Mouse (Mus musculus): ENCODE measurements at regions not wholly inside any gene's neighbourhood (a gene's known extent, or its start where the extent isn't known, plus 50 kb on each side); places are given as distances from the start of the nearest gene placed in this dataset.

- Histone ChIP-seq H3K9me3 (no peaks in the 10 kb centered on the region), H3K4me1 (replicated peaks) (no peaks in the 10 kb centered on the region), H3K27ac (no peak overlapping the region), H3K4me2 (replicated peaks) (no peak overlapping the region), H3K36me3 (no peaks in the 10 kb centered on the region), H3K4me3 (replicated peaks) (no peak overlapping the region), H3K9ac (no peak overlapping the region), H3K27me3 (replicated peaks) (no peaks in the 10 kb centered on the region)
- no peak for ATAC-seq
- 74% methylated on average over 4 of the region's 4 CpGs for WGBS
These were observed 58.3 kb downstream of the Tmem100 start for GRCm38 (mm10) chr11:90088473-90088872.

GRCm38 (mm10) chr11:90094052-90094451 lies 63.9 kb downstream of the Tmem100 start:
- Histone ChIP-seq H3K9me3 (no peaks in the 10 kb centered on the region), H3K4me1 (replicated peaks) (0 out of 2 replicates have a peak, but pooled peaks cover under 1% of the 10 kb centered on the region), H3K36me3 (no peaks in the 10 kb centered on the region), H3K27ac (no peak overlapping the region), H3K4me2 (replicated peaks) (no peak overlapping the region), H3K27me3 (replicated peaks) (no peaks in the 10 kb centered on the region), H3K9ac (no peak overlapping the region), H3K4me3 (replicated peaks) (no peak overlapping the region)
- no peak for ATAC-seq
- 54% methylated on average over 7 of the region's 7 CpGs for WGBS

- WGBS, result 49% methylated on average over 7 of the region's 7 CpGs
- no peak for ATAC-seq
These were observed 64.7 kb downstream of the Tmem100 start for GRCm38 (mm10) chr11:90094700-90095355.

GRCm38 (mm10) chr11:90098471-90098870 lies 68.3 kb downstream of the Tmem100 start:
- Histone ChIP-seq H3K27ac (no peak overlapping the region), H3K4me1 (replicated peaks) (0 out of 2 replicates have a peak, but pooled peaks cover 3% of the 10 kb centered on the region), H3K9ac (no peak overlapping the region), H3K4me3 (replicated peaks) (no peak overlapping the region), H3K27me3 (replicated peaks) (no peaks in the 10 kb centered on the region), H3K4me2 (replicated peaks) (no peak overlapping the region), H3K9me3 (no peaks in the 10 kb centered on the region), H3K36me3 (no peaks in the 10 kb centered on the region)
- WGBS, result 86% methylated on average over 7 of the region's 7 CpGs
- no peak for ATAC-seq

More at GRCm38 (mm10) chr11:90094700-90095355, 64.7 kb downstream of the Tmem100 start:
- H3K9ac ChIP-seq, result no peak overlapping the region
- no peak overlapping the region for H3K27ac ChIP-seq
- H3K4me2 ChIP-seq (replicated peaks), result no peak overlapping the region
- H3K4me1 ChIP-seq (replicated peaks), result 0 out of 2 replicates have a peak, but pooled peaks cover 3% of the 10 kb centered on the region
- no peak overlapping the region for H3K4me3 ChIP-seq (replicated peaks)
- no peaks in the 10 kb centered on the region for H3K27me3 ChIP-seq (replicated peaks)
- no peaks in the 10 kb centered on the region for H3K36me3 ChIP-seq
- H3K9me3 ChIP-seq, result no peaks in the 10 kb centered on the region

GRCm38 (mm10) chr11:90099178-90099577 lies 69.0 kb downstream of the Tmem100 start:
- WGBS, result 41% methylated on average over 1 of the region's 1 CpGs
- H3K27ac ChIP-seq, result no peak overlapping the region
- H3K4me1 ChIP-seq (replicated peaks), result 0 out of 2 replicates have a peak, but pooled peaks cover 3% of the 10 kb centered on the region

GRCm38 (mm10) chr11:90100161-90100560 lies 70.0 kb downstream of the Tmem100 start:
- Histone ChIP-seq H3K27ac (no peak overlapping the region), H3K4me3 (replicated peaks) (no peak overlapping the region), H3K36me3 (no peaks in the 10 kb centered on the region), H3K9ac (no peak overlapping the region), H3K4me2 (replicated peaks) (no peak overlapping the region), H3K27me3 (replicated peaks) (no peaks in the 10 kb centered on the region), H3K4me1 (replicated peaks) (0 out of 2 replicates have a peak, but pooled peaks cover 3% of the 10 kb centered on the region), H3K9me3 (no peaks in the 10 kb centered on the region)
- no peak for ATAC-seq
- WGBS, result 79% methylated on average over 2 of the region's 2 CpGs

More at GRCm38 (mm10) chr11:90099178-90099577, 69.0 kb downstream of the Tmem100 start:
- H3K27me3 ChIP-seq (replicated peaks), result no peaks in the 10 kb centered on the region
- H3K4me2 ChIP-seq (replicated peaks), result no peak overlapping the region
- H3K4me3 ChIP-seq (replicated peaks), result no peak overlapping the region
- no peak overlapping the region for H3K9ac ChIP-seq
- ATAC-seq, result no peak
- H3K9me3 ChIP-seq, result no peaks in the 10 kb centered on the region
- H3K36me3 ChIP-seq, result no peaks in the 10 kb centered on the region

- H3K27me3 ChIP-seq (replicated peaks), result no peaks in the 10 kb centered on the region
- 78% methylated on average over 8 of the region's 8 CpGs for WGBS
- no peak overlapping the region for H3K4me3 ChIP-seq (replicated peaks)
- H3K9ac ChIP-seq, result no peak overlapping the region
- no peak for ATAC-seq
- no peaks in the 10 kb centered on the region for H3K9me3 ChIP-seq
- no peaks in the 10 kb centered on the region for H3K36me3 ChIP-seq
- H3K4me2 ChIP-seq (replicated peaks), result no peak overlapping the region
- no peak overlapping the region for H3K27ac ChIP-seq
- 0 out of 2 replicates have a peak, but pooled peaks cover 3% of the 10 kb centered on the region for H3K4me1 ChIP-seq (replicated peaks)
These were observed 71.1 kb downstream of the Tmem100 start for GRCm38 (mm10) chr11:90101284-90101683.

- no peak overlapping the region for H3K27ac ChIP-seq
- WGBS, result 45% methylated on average over 12 of the region's 12 CpGs
- no peaks in the 10 kb centered on the region for H3K27me3 ChIP-seq (replicated peaks)
- H3K9me3 ChIP-seq, result no peaks in the 10 kb centered on the region
- no peak for ATAC-seq
- H3K4me1 ChIP-seq (replicated peaks), result no peaks in the 10 kb centered on the region
- no peak overlapping the region for H3K4me3 ChIP-seq (replicated peaks)
- no peak overlapping the region for H3K9ac ChIP-seq
- no peak overlapping the region for H3K4me2 ChIP-seq (replicated peaks)
- H3K36me3 ChIP-seq, result no peaks in the 10 kb centered on the region
These were observed 76.1 kb downstream of the Tmem100 start for GRCm38 (mm10) chr11:90106063-90106798.

- no peaks in the 10 kb centered on the region for H3K9me3 ChIP-seq
- 61% methylated on average over 2 of the region's 2 CpGs for WGBS
- no peak for ATAC-seq
- no peaks in the 10 kb centered on the region for H3K4me1 ChIP-seq (replicated peaks)
- no peak overlapping the region for H3K27ac ChIP-seq
- no peaks in the 10 kb centered on the region for H3K36me3 ChIP-seq
- no peak overlapping the region for H3K4me2 ChIP-seq (replicated peaks)
- H3K4me3 ChIP-seq (replicated peaks), result no peak overlapping the region
- no peaks in the 10 kb centered on the region for H3K27me3 ChIP-seq (replicated peaks)
- no peak overlapping the region for H3K9ac ChIP-seq
These were observed 77.8 kb upstream of the Gm45716 start for GRCm38 (mm10) chr11:90109681-90110111.

- 86% methylated on average over 3 of the region's 3 CpGs for WGBS
- Histone ChIP-seq H3K4me1 (replicated peaks) (no peaks in the 10 kb centered on the region), H3K9ac (no peak overlapping the region), H3K9me3 (no peaks in the 10 kb centered on the region), H3K27ac (no peak overlapping the region), H3K4me2 (replicated peaks) (no peak overlapping the region), H3K27me3 (replicated peaks) (no peaks in the 10 kb centered on the region), H3K4me3 (replicated peaks) (no peak overlapping the region), H3K36me3 (no peaks in the 10 kb centered on the region)
- ATAC-seq, result no peak
These were observed 77.3 kb upstream of the Gm45716 start for GRCm38 (mm10) chr11:90110170-90110569.

GRCm38 (mm10) chr11:90112174-90112573 lies 75.3 kb upstream of the Gm45716 start:
- Histone ChIP-seq H3K27ac (no peak overlapping the region), H3K36me3 (no peaks in the 10 kb centered on the region), H3K4me2 (replicated peaks) (no peak overlapping the region), H3K9ac (no peak overlapping the region), H3K4me3 (replicated peaks) (no peak overlapping the region), H3K9me3 (no peaks in the 10 kb centered on the region), H3K4me1 (replicated peaks) (no peaks in the 10 kb centered on the region), H3K27me3 (replicated peaks) (no peaks in the 10 kb centered on the region)
- no peak for ATAC-seq
- 90% methylated on average over 7 of the region's 7 CpGs for WGBS

- Histone ChIP-seq H3K27ac (peak overlapping the region; percentile 77), H3K36me3 (no peaks in the 10 kb centered on the region), H3K4me3 (replicated peaks) (no peak overlapping the region), H3K9ac (no peak overlapping the region), H3K4me1 (replicated peaks) (0 out of 2 replicates have a peak, but pooled peaks cover 2% of the 10 kb centered on the region), H3K27me3 (replicated peaks) (no peaks in the 10 kb centered on the region), H3K9me3 (no peaks in the 10 kb centered on the region), H3K4me2 (replicated peaks) (peak overlapping the region; percentile 30)
- 37% methylated on average over 20 of the region's 20 CpGs for WGBS
- peak; percentile 43; the same call in 1 of the 2 replicates for ATAC-seq
These were observed 70.5 kb upstream of the Gm45716 start for GRCm38 (mm10) chr11:90116676-90117663.

Measured in intestine, embryonic 15.5 days (tissue).